Mouse (Mus musculus) left cerebral cortex, postnatal 14 days (tissue): Measurements from ENCODE around the gene Cnnm1. TPM values are rescaled to one million over a fixed set of nuclear protein-coding genes. Genes with fewer than 3 reads are reported as not detected.

ENCODE experiments used
- DNase-seq, 2 experiments: peaks; one replicate each; pipeline ENCODE4 v3.0.0; 2021 to 2022; ENCODE audit warnings: low spot score in 2 of 2, mixed read lengths in 1 of 2
- intact Hi-C: fragments of 180-260 bp; cut with DNase I; formaldehyde crosslinking; loops from one replicate; pipeline ENCODE4 v1.15.1; 2025
- long read RNA-seq, 2 experiments: library from polyadenylated mRNA; stranded (forward); transcript quantifications; one replicate each; pipeline ENCODE4 v2.0.0; 2021
- total RNA-seq, 2 experiments: library from RNA; stranded (reverse); gene quantifications; 2 replicates each; pipeline ENCODE4 v1.2.3; 2021

Cnnm1 gene
- total RNA-seq = 10 to 100 TPM; 73.1 to 76.9 TPM
- long read RNA-seq, experiment 1, full-length matches to known transcripts = 27 of 49 reads
- long read RNA-seq, experiment 1, partial matches to known transcripts = 9 of 49 reads
- long read RNA-seq, experiment 1, other reads (novel, unspliced or antisense) = 13 of 49 reads
- long read RNA-seq, experiment 2, full-length matches to known transcripts = 17 of 41 reads
- long read RNA-seq, experiment 2, partial matches to known transcripts = 11 of 41 reads
- long read RNA-seq, experiment 2, other reads (novel, unspliced or antisense) = 13 of 41 reads

- peak; percentile 81 to 82 for DNase-seq
- intact Hi-C loops = no loop called here
These were observed at the start of gene Cnnm1 for GRCm38 (mm10) chr19:43440112-43440737. Gene Cnnm1 (plus strand): TSS chr19:43440436.

GRCm38 (mm10) chr19:43396327-43396726 lies 43.9 kb upstream of the Cnnm1 start:
- intact Hi-C loops = loop anchor here (1.0 to 10.0 kb wide), 3 partner anchors 372 to 812 kb away; no protein-coding TSS in a partner anchor
- DNase-seq = peak; percentile 53 to 75

- intact Hi-C loops = loop anchor here (10.0 kb wide), 1 partner anchor 1092 kb away; no protein-coding TSS in a partner anchor
- DNase-seq = no peak
These were observed 33.1 kb upstream of the Cnnm1 start for GRCm38 (mm10) chr19:43407181-43407580.

- intact Hi-C loops = no loop called here
- no peak for DNase-seq
These were observed 24.7 kb upstream of the Cnnm1 start for GRCm38 (mm10) chr19:43415565-43415964.

GRCm38 (mm10) chr19:43420506-43420905 lies 19.7 kb upstream of the Cnnm1 start:
- no peak for DNase-seq
- intact Hi-C loops = no loop called here

GRCm38 (mm10) chr19:43424082-43424481 lies 16.2 kb upstream of the Cnnm1 start:
- DNase-seq = no peak
- intact Hi-C loops = no loop called here

GRCm38 (mm10) chr19:43427446-43428224 lies 12.6 kb upstream of the Cnnm1 start:
- intact Hi-C loops = no loop called here
- DNase-seq = no peak

- DNase-seq = peak in 1 of 2 experiments; percentile 55
- intact Hi-C loops = no loop called here
These were observed 990 bp upstream of the Cnnm1 start for GRCm38 (mm10) chr19:43439246-43439645.

- peak in 1 of 2 experiments; percentile 48 for DNase-seq
- intact Hi-C loops = no loop called here
These were observed 778 bp downstream of the Cnnm1 start for GRCm38 (mm10) chr19:43440768-43441660.

- DNase-seq = no peak
These were observed 1.4 kb downstream of the Cnnm1 start for GRCm38 (mm10) chr19:43441661-43441990.

GRCm38 (mm10) chr19:43442269-43442668 lies 2.0 kb downstream of the Cnnm1 start:
- intact Hi-C loops = no loop called here
- DNase-seq = no peak

More at GRCm38 (mm10) chr19:43441661-43441990, 1.4 kb downstream of the Cnnm1 start:
- intact Hi-C loops = no loop called here

- no peak for DNase-seq
- intact Hi-C loops = no loop called here
These were observed 2.7 kb downstream of the Cnnm1 start for GRCm38 (mm10) chr19:43442906-43443305.

GRCm38 (mm10) chr19:43444636-43445205 lies 4.5 kb downstream of the Cnnm1 start:
- DNase-seq = peak in 1 of 2 experiments; percentile 41
- intact Hi-C loops = no loop called here

GRCm38 (mm10) chr19:43451563-43451962 lies 11.3 kb downstream of the Cnnm1 start:
- peak in 1 of 2 experiments; percentile 48 for DNase-seq
- intact Hi-C loops = no loop called here

GRCm38 (mm10) chr19:43452176-43452575 lies 11.9 kb downstream of the Cnnm1 start:
- intact Hi-C loops = no loop called here
- DNase-seq = peak; percentile 62 to 90

- no peak for DNase-seq
- intact Hi-C loops = no loop called here
These were observed 12.8 kb downstream of the Cnnm1 start for GRCm38 (mm10) chr19:43453025-43453424.

- intact Hi-C loops = no loop called here
- DNase-seq = peak in 1 of 2 experiments; percentile 49
These were observed 19.7 kb downstream of the Cnnm1 start for GRCm38 (mm10) chr19:43459948-43460347.

GRCm38 (mm10) chr19:43460481-43460880 lies 20.2 kb downstream of the Cnnm1 start:
- intact Hi-C loops = no loop called here
- no peak for DNase-seq

- no peak for DNase-seq
- intact Hi-C loops = no loop called here
These were observed 21.9 kb downstream of the Cnnm1 start for GRCm38 (mm10) chr19:43462141-43462540.
